Mouse (Mus musculus) hindbrain, postnatal 0 days (tissue): ENCODE data around the gene Wdr53. TPM values are rescaled to one million over a fixed set of nuclear protein-coding genes. Genes with fewer than 3 reads are reported as not detected.

Source experiments
- ATAC-seq: fragments of 200-750 bp; cut with Nextera tagmentation; 2 replicates; pipeline ENCODE4 v1.8.0; 2017; ENCODE audit warnings: mild to moderate bottlenecking, moderate TSS enrichment, moderate library complexity
- DNase-seq: peaks from one replicate; pipeline ENCODE4 v3.0.0-alpha.2; 2015; ENCODE audit warnings: low spot score
- H3K27ac ChIP-seq: fragments of 300-500 bp; sonication (generic); 2 replicates; pipeline ENCODE4 v1.5.1; 2014; ENCODE audit warnings: mild to moderate bottlenecking
- H3K27me3 ChIP-seq: fragments of 300-500 bp; sonication (generic); 2 replicates; pipeline ENCODE4 v1.6.1; 2014; ENCODE audit warnings: low read length, mixed read lengths; ENCODE audit not compliant: insufficient read depth
- H3K36me3 ChIP-seq: fragments of 300-500 bp; sonication (generic); 2 replicates; pipeline ENCODE4 v1.6.1; 2014; ENCODE audit warnings: low read length, mixed read lengths; ENCODE audit not compliant: insufficient read depth
- H3K4me1 ChIP-seq: fragments of 300-500 bp; sonication (generic); 2 replicates; pipeline ENCODE4 v1.6.1; 2014; ENCODE audit warnings: antibody characterized with exemption, low read length, mixed read lengths; ENCODE audit not compliant: insufficient read depth
- H3K4me2 ChIP-seq: fragments of 300-500 bp; sonication (generic); 2 replicates; pipeline ENCODE4 v1.6.1; 2014; ENCODE audit warnings: low read depth, mild to moderate bottlenecking, low read length, moderate library complexity, mixed read lengths
- H3K4me3 ChIP-seq: fragments of 300-500 bp; sonication (generic); 2 replicates; pipeline ENCODE4 v1.5.1; 2014; ENCODE audit warnings: low read length
- H3K9ac ChIP-seq: fragments of 300-500 bp; sonication (generic); replicated peaks from 2 replicates; pipeline ENCODE4 v1.6.1; 2014; ENCODE audit warnings: mild to moderate bottlenecking, low read length, moderate library complexity, mixed read lengths
- H3K9me3 ChIP-seq: fragments of 300-500 bp; sonication (generic); 2 replicates; pipeline ENCODE4 v1.6.1; 2016; ENCODE audit warnings: low read length, mixed read lengths
- CTCF ChIP-seq: IDR thresholded peaks from 2 replicates; pipeline ENCODE4 v1.5.1; 2016; ENCODE audit warnings: antibody characterized with exemption, control low read depth, low read depth
- WGBS: fragments of 180-500 bp; shearing (Covaris S2); extraction: QIAGEN DNeasy Blood & Tissue Kit; methylation state at CpG from one replicate; pipeline ENCODE4 v1.1.7; 2014; 5-methylcytosine and 5-hydroxymethylcytosine counted together
- microRNA counts: library from miRNA; unstranded; fragments of <30 nt; microRNA quantifications from one replicate; lab custom pipeline; 2015
- microRNA-seq, 2 experiments: library from miRNA; unstranded; fragments of <30 nt; microRNA quantifications; one replicate each; pipeline ENCODE4; 2016
- polyA plus RNA-seq: library from polyadenylated mRNA; unstranded; fragments of >200 nt; fragmentation: Nextera tagmentation; extraction: Ambion mirVana; gene quantifications from 2 replicates; pipeline ENCODE4 v1.2.1, GENCODE M21; 2015
- total RNA-seq: library from RNA; depleted of rRNA; stranded (reverse); fragments of >200 nt; gene quantifications from 2 replicates; pipeline ENCODE4 v1.2.3, GENCODE M21; 2014; rRNA removed

The Wdr53 gene
- total and polyA plus RNA-seq, 2 experiments from 2014 or later = 11.3 to 14.1 TPM

DNA sequence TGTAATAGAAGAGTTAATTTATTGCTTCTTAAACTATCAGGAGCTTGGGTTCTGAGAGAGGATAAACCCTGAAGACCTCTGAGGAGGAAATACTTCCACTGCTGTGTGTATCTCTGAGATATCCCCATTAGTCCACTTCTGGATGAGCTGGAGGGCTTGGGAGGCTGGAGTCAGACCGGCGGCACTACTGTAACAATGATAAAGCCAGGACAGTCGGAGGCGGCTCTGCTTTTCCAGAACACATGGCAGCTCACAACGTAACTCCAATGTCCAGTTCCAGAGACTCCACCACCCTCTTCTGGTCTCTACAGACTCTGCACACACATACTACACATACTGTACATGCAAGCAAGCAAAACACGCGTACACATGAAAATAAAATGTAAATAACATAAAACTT, 56.9 kb downstream of the Wdr53 start:
- Histone ChIP-seq H3K4me2 (no peak overlapping the region), H3K9me3 (no peaks in the 10 kb centered on the region), H3K27me3 (no peaks in the 10 kb centered on the region), H3K4me1 (no peaks in the 10 kb centered on the region), H3K36me3 (peaks cover 11% of the 10 kb centered on the region; the same call in 1 of the 2 replicates), H3K27ac (no peak overlapping the region), H3K4me3 (no peak overlapping the region), H3K9ac (no peak overlapping the region)
- no peak for TF ChIP-seq CTCF
- WGBS = 92% methylated on average over 7 of the region's 7 CpGs
- ATAC-seq (no peak), DNase-seq (no peak)

MicroRNA genes within 50 kb of the gene (microRNA counts, 519-probe panel; counts per million panel counts)
- not detected for microRNA mmu-miR-1946a (lab: Ali Mortazavi, UCI)

Small RNA genes within 50 kb of the gene (microRNA-seq; reads per million reads assigned to microRNA genes)
- 0 reads per million in 2 experiments for gene Mir1946a

Other genes starting within 250 kb of the Wdr53 start
- 21.3 and 21.4 TPM in 2 replicates for gene Senp5, start 243.9 kb upstream of the Wdr53 start, total RNA-seq
- gene Senp5, start 243.9 kb upstream of the Wdr53 start, polyA plus RNA-seq = 11.6 and 11.8 TPM in 2 replicates
- gene Pak2, start 167.9 kb upstream of the Wdr53 start, total RNA-seq = 21.7 and 22.5 TPM in 2 replicates
- gene Pak2, start 167.9 kb upstream of the Wdr53 start, polyA plus RNA-seq = 21.8 TPM in 2 replicates
- gene Pigx, start 147.5 kb upstream of the Wdr53 start, total RNA-seq = 46.5 and 47.3 TPM in 2 replicates
- 86.7 and 93.3 TPM in 2 replicates for gene Pigx, start 147.5 kb upstream of the Wdr53 start, polyA plus RNA-seq
- 20.1 and 28.2 TPM in 2 replicates for gene Cep19, start 147.4 kb upstream of the Wdr53 start, total RNA-seq
- gene Cep19, start 147.4 kb upstream of the Wdr53 start, polyA plus RNA-seq = 55.0 and 56.0 TPM in 2 replicates
- gene Nrros, start 81.6 kb upstream of the Wdr53 start, total RNA-seq = 8.7 and 17.3 TPM in 2 replicates
- gene Nrros, start 81.6 kb upstream of the Wdr53 start, polyA plus RNA-seq = 5.4 and 6.7 TPM in 2 replicates
- gene Bex6, start 67.4 kb upstream of the Wdr53 start, total RNA-seq = not detected in 2 replicates
- gene Bex6, start 67.4 kb upstream of the Wdr53 start, polyA plus RNA-seq = not detected in 2 replicates
- 29.1 and 30.6 TPM in 2 replicates for gene Fbxo45, start 69 bp upstream of the Wdr53 start, total RNA-seq
- 16.0 and 16.3 TPM in 2 replicates for gene Fbxo45, start 69 bp upstream of the Wdr53 start, polyA plus RNA-seq
- not detected in 2 replicates for gene Smco1, start 24.2 kb downstream of the Wdr53 start, total RNA-seq
- 0.10 TPM in 1 of 2 replicates, not detected in the other for gene Smco1, start 24.2 kb downstream of the Wdr53 start, polyA plus RNA-seq
- 42.5 and 55.3 TPM in 2 replicates for gene Rnf168, start 30.2 kb downstream of the Wdr53 start, total RNA-seq
- gene Rnf168, start 30.2 kb downstream of the Wdr53 start, polyA plus RNA-seq = 26.0 and 29.6 TPM in 2 replicates
- gene Ubxn7, start 85.0 kb downstream of the Wdr53 start, total RNA-seq = 27.1 and 28.7 TPM in 2 replicates
- gene Ubxn7, start 85.0 kb downstream of the Wdr53 start, polyA plus RNA-seq = 12.0 and 12.1 TPM in 2 replicates
- gene Tm4sf19, start 153.3 kb downstream of the Wdr53 start, total RNA-seq = 0.65 TPM in 1 of 2 replicates, not detected in the other
- not detected in 2 replicates for gene Tm4sf19, start 153.3 kb downstream of the Wdr53 start, polyA plus RNA-seq
- 8.7 and 8.8 TPM in 2 replicates for gene Tctex1d2, start 172.5 kb downstream of the Wdr53 start, total RNA-seq
- 53.7 and 54.5 TPM in 2 replicates for gene Tctex1d2, start 172.5 kb downstream of the Wdr53 start, polyA plus RNA-seq
- gene Pcyt1a, start 183.7 kb downstream of the Wdr53 start, total RNA-seq = 49.3 and 49.4 TPM in 2 replicates
- gene Pcyt1a, start 183.7 kb downstream of the Wdr53 start, polyA plus RNA-seq = 47.6 and 52.5 TPM in 2 replicates
- gene Slc51a, start 240.7 kb downstream of the Wdr53 start, total RNA-seq = not detected in 2 replicates
- 0.16 TPM in 1 of 2 replicates, not detected in the other for gene Slc51a, start 240.7 kb downstream of the Wdr53 start, polyA plus RNA-seq
- not detected in 2 replicates for gene Zdhhc19, start 249.0 kb downstream of the Wdr53 start, total RNA-seq
- 0.33 and 0.52 TPM in 2 replicates for gene Zdhhc19, start 249.0 kb downstream of the Wdr53 start, polyA plus RNA-seq